Mouse (Mus musculus) heart, embryonic 12.5 days (tissue): ENCODE results near the gene Polr2e. TPM values are rescaled to one million over a fixed set of nuclear protein-coding genes. Genes with fewer than 3 reads are reported as not detected.
"Not testable (repeated sequence)": the region's sequence is repeated elsewhere in the genome, so short reads cannot be mapped to it uniquely, and the experiment has no call there.

ENCODE experiments used
- ATAC-seq: fragments of 200-750 bp; cut with Nextera tagmentation; 2 replicates; pipeline ENCODE4 v1.8.0; 2017; ENCODE audit warnings: moderate TSS enrichment, moderate library complexity; ENCODE audit not compliant: insufficient number of reproducible peaks, low FRiP score
- H3K27ac ChIP-seq: fragments of 300-500 bp; sonication (generic); 2 replicates; pipeline ENCODE4 v1.5.1; 2016; ENCODE audit warnings: mild to moderate bottlenecking, moderate library complexity; ENCODE audit not compliant: poor library complexity, severe bottlenecking
- H3K27me3 ChIP-seq: fragments of 300-500 bp; sonication (generic); replicated peaks from 2 replicates; pipeline ENCODE4 v1.6.1; 2016; ENCODE audit warnings: mild to moderate bottlenecking, moderate library complexity
- H3K36me3 ChIP-seq: fragments of 300-500 bp; sonication (generic); 2 replicates; pipeline ENCODE4 v1.6.1; 2016; ENCODE audit warnings: mild to moderate bottlenecking, moderate library complexity
- H3K4me1 ChIP-seq: fragments of 300-500 bp; sonication (generic); replicated peaks from 2 replicates; pipeline ENCODE4 v1.6.1; 2016; ENCODE audit warnings: mild to moderate bottlenecking
- H3K4me2 ChIP-seq: fragments of 300-500 bp; sonication (generic); 2 replicates; pipeline ENCODE4 v1.6.1; 2016; ENCODE audit warnings: mild to moderate bottlenecking, moderate library complexity
- H3K4me3 ChIP-seq: fragments of 300-500 bp; sonication (generic); 2 replicates; pipeline ENCODE4 v1.5.1; 2016; ENCODE audit warnings: mild to moderate bottlenecking
- H3K9ac ChIP-seq: fragments of 300-500 bp; sonication (generic); 2 replicates; pipeline ENCODE4 v1.6.1; 2016; ENCODE audit warnings: mild to moderate bottlenecking, moderate library complexity
- H3K9me3 ChIP-seq: fragments of 300-500 bp; sonication (generic); replicated peaks from 2 replicates; pipeline ENCODE4 v1.6.1; 2016; ENCODE audit warnings: mild to moderate bottlenecking, moderate library complexity
- WGBS: fragments of 180-500 bp; shearing (Covaris S2); methylation state at CpG from one replicate; pipeline ENCODE4 v1.1.7; 2016; 5-methylcytosine and 5-hydroxymethylcytosine counted together
- polyA plus RNA-seq: library from polyadenylated mRNA; unstranded; fragments of >200 nt; fragmentation: Nextera tagmentation; extraction: Ambion mirVana; gene quantifications from 2 replicates; pipeline ENCODE4 v1.2.1, GENCODE M21; 2016

The Polr2e gene
- polyA plus RNA-seq, 1 experiment from 2014 or later: 132 TPM

DNA sequence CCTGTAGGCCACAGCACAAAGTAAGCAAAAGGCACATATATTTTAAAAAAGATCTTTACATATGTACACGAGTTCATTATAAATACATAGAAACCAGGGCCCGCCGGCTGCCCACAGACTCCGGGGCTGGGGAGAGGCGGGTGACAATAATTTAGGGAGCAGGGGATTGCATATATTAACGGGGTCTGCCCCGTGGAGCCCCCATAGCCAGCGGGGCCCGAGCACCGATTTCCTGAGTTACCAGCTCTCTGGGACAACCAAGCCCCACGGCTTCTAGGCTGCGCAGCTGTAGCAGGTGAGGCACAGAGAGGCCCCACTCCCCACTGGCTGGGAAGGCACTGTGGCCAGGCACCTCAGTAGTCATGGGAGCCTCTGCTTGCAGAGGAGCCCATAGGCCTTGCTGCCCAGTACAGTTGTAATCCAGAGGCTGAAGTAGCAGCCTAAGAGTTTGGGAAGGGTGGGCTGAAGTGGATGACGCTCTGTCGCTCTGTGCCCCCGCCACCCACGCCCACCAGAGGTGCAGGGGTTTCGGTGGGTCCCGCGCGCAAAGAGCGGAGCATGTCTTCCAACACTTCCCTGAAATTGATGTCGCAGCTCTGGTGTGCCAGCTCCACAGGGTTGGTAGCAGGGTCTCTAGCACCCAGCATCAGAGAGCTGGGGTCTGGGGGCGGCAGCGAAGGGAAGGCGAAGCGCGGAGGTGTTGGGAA is 17.5 kb upstream of the Polr2e start:
- ATAC-seq: no peak
- Histone ChIP-seq H3K36me3 (peaks cover 67% of the 10 kb centered on the region), H3K4me3 (no peak overlapping the region), H3K27me3 (no peaks in the 10 kb centered on the region), H3K4me1 (peaks cover 23% of the 10 kb centered on the region), H3K4me2 (no peak overlapping the region), H3K9me3 (no peaks in the 10 kb centered on the region), H3K9ac (no peak overlapping the region), H3K27ac (no peak overlapping the region)
- 90% methylated on average over 27 of the region's 27 CpGs for WGBS

DNA sequence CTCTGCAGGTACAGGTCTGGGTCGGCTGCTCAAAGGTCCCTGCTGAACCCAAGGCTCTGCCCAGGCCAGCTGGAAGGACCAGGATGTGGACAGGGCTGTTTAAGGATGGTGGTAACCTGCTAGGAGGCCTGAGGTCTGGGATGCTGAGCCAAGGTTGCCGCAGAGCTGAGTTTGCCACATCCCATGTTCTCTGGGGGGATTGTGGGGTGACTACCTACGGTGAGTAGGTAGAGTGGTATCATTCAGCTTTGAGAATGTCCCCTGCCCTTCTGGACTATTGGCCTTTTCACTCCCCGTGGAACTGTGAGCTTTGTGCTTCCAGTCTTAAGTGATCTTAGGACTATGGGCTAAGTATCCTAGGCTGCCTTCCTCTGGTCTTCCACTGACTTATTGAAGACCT is 16.9 kb upstream of the Polr2e start:
- Histone ChIP-seq H3K36me3 (peaks cover 62% of the 10 kb centered on the region), H3K4me3 (no peak overlapping the region), H3K4me1 (peaks cover 30% of the 10 kb centered on the region), H3K9ac (no peak overlapping the region), H3K4me2 (no peak overlapping the region), H3K27me3 (no peaks in the 10 kb centered on the region), H3K27ac (no peak overlapping the region), H3K9me3 (no peaks in the 10 kb centered on the region)
- WGBS: 82% methylated on average over 4 of the region's 4 CpGs
- no peak for ATAC-seq

DNA sequence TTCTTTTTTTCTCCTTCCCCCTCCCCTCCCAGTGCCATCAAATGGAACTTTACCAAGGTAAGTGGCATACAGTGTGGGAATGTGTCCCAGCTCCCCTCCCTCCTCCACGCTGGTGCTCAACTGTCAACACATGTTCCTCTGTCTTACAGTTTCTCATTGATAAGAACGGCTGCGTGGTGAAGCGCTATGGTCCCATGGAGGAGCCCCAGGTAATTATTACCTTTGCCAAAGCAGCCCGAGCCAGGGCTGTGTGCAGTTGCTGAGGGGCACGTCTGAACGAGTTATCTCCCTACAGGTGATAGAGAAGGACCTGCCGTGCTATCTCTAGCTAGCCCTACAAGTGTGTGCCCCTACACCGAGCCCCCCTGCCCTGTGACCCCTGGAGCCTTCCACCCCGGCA is 16.3 kb upstream of the Polr2e start:
- ATAC-seq: no peak
- Histone ChIP-seq H3K9me3 (no peaks in the 10 kb centered on the region), H3K27me3 (no peaks in the 10 kb centered on the region), H3K4me1 (peaks cover 34% of the 10 kb centered on the region), H3K36me3 (peaks cover 56% of the 10 kb centered on the region), H3K4me3 (peak overlapping the region; percentile 68), H3K9ac (peak overlapping the region; percentile 86; the same call in 1 of the 2 replicates), H3K27ac (no peak overlapping the region), H3K4me2 (peak overlapping the region; percentile 81; the same call in 1 of the 2 replicates)
- WGBS: 56% methylated on average over 9 of the region's 10 CpGs

DNA sequence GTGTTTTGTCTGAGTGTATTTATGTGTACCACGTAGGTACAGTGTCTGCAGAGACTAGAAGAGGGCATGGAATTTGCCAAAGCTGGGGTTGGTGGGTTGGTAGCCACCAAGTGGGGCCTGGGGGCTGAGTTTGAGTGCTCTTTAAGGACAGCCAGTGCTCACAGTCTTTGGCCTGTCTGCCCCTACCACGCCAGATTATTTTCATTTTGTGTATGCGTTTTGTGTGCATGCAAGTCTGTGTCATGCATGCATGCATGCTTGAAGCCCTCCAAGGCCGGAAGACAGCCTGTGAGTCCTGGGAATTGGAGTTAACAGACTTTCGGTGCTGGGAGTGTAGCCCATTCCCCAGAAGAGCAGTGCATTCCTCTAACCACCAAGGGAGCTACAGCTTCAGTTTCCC is 15.8 kb upstream of the Polr2e start:
- no peak for ATAC-seq
- peaks cover 50% of the 10 kb centered on the region for H3K36me3 ChIP-seq
- peaks cover 38% of the 10 kb centered on the region for H3K4me1 ChIP-seq

DNA sequence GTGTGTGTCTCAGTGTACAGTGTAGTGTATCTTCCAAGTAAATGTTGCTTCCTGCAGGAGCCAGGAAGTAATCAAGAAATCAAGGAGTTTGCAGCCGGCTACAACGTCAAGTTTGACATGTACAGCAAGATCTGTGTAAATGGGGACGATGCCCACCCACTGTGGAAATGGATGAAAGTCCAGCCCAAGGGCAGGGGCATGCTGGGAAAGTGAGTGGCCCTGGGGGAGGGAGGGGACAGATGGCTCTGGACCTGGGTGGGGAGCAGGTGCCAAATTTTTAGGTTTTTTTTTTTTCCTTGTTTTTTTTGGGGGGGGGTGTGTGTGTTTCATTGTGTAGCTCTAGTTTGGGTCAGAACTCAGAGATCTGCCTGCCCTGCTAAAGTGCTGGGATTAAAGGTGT is 15.3 kb upstream of the Polr2e start:
- H3K4me1 ChIP-seq: peaks cover 41% of the 10 kb centered on the region
- H3K4me2 ChIP-seq: peak overlapping the region; percentile 81
- not testable (repeated sequence) for H3K27me3 ChIP-seq, H3K9me3 ChIP-seq, ATAC-seq
- peaks cover 46% of the 10 kb centered on the region for H3K36me3 ChIP-seq
- H3K9ac ChIP-seq: peak overlapping the region; percentile 86
- peak overlapping the region; percentile 97; the same call in 1 of the 2 replicates for H3K27ac ChIP-seq
- H3K4me3 ChIP-seq: peak overlapping the region; percentile 68
- 22% methylated on average over 3 of the region's 3 CpGs for WGBS

More for the DNA sequence above, 15.8 kb upstream of the Polr2e start:
- Histone ChIP-seq H3K9ac (peak overlapping the region; percentile 86), H3K27ac (no peak overlapping the region), H3K4me2 (peak overlapping the region; percentile 81), H3K27me3 (no peaks in the 10 kb centered on the region), H3K4me3 (peak overlapping the region; percentile 68), H3K9me3 (no peaks in the 10 kb centered on the region)
- WGBS: 76% methylated on average over 5 of the region's 5 CpGs

DNA sequence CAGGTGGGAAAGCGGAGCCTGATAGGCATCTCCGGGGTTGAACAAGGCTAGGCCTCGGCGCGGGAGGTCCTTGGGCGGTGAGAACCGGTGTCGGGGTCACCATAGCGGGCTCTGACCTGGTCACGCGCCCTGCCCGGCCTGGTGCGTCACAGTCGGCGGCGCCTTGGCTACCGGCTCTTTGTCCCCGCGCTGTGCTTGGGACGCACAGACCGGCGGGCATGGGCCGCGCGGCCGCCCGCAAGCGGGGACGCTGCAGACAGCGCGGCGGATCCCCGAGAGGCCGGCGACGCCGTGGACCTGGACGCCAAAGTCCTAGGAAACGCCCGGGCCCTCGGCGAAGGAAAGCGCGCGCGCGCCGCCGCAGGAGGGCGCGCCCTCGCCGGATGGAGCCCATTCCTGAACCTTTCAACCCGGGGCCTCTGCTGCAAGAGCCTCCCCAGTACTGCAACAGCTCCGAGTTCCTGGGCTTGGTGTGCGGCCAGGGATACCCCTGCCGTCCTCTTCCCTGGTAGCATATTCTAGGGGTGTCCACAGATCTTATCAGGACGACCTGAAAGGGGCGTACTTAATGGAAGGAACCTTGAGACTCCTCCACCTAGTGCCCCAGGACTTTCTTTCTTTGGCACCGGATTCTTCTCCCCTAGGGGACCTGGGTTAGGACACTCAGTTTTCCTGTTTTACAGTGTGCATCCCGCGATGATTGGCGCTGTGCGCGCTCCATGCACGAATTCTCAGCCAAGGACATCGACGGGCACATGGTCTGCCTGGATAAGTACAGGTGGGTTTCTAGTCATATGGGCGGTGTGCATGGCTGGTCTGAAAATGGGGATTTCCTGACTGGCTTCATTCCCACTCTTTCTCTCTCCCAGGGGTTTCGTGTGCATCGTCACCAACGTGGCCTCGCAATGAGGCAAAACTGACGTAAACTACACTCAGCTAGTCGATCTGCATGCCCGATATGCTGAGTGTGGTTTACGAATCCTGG is 14.5 kb upstream of the Polr2e start:
- Histone ChIP-seq H3K4me1 (peaks cover 41% of the 10 kb centered on the region), H3K4me2 (peak overlapping the region; percentile 81), H3K9ac (peak overlapping the region; percentile 86), H3K36me3 (peaks cover 38% of the 10 kb centered on the region), H3K27ac (peak overlapping the region; percentile 97), H3K9me3 (no peaks in the 10 kb centered on the region), H3K4me3 (peak overlapping the region; percentile 68), H3K27me3 (no peaks in the 10 kb centered on the region)
- WGBS: 1% methylated on average over 77 of the region's 77 CpGs
- peak; percentile 70 for ATAC-seq

DNA sequence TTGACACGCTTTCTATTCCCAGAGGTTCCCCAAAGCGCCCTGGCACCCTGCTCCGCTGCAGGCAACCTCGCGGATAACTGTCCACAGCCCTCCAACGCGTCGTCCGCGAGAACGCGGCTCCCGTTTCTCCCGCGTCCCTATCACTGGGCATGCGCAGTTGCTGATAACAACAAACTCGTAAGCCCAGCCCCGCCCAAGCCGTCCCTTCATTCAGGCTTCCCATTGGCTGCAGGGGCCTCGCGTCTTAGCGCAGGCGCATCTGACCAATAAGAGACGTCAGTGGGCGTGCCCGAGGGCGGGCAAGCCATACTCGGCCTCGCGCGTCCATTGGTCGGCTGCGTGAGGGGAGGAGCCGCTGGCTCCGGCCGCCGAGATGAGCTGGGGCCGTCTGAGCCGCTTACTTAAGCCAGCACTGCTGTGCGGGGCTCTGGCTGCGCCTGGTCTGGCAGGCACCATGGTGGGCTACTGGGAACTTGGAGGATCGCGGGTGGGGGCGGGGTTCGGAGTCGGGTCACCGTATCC is 13.7 kb upstream of the Polr2e start:
- H3K27me3 ChIP-seq: no peaks in the 10 kb centered on the region
- peak; percentile 94 for ATAC-seq
- under 1% methylated on average over 47 of the region's 47 CpGs for WGBS
- H3K9me3 ChIP-seq: no peaks in the 10 kb centered on the region
- H3K36me3 ChIP-seq: peaks cover 30% of the 10 kb centered on the region
- peak overlapping the region; percentile 97 for H3K27ac ChIP-seq
- H3K4me1 ChIP-seq: peaks cover 48% of the 10 kb centered on the region
- peak overlapping the region; percentile 86 for H3K9ac ChIP-seq
- H3K4me3 ChIP-seq: peak overlapping the region; percentile 68
- H3K4me2 ChIP-seq: peak overlapping the region; percentile 81

DNA sequence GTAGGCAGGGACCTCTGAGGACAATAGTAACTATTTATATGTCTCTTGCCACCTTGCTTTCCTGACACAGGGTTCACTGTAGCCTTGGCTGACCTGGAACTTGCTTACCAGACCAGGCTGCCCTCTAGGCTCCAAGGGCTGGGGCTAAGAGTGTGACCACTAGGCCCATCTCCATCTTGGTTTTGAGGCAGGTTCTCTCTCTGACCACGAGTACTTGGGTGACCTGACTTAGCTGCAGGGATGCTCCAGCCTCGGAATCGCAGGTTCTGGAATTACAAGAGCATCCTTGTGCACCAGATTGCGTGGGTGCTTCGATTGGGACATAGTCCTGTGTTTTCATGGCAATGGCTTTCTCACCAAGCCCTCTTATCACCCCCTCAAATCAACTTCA is 12.8 kb upstream of the Polr2e start:
- no peak overlapping the region for H3K4me2 ChIP-seq
- peaks cover 58% of the 10 kb centered on the region for H3K4me1 ChIP-seq
- 84% methylated on average over 5 of the region's 5 CpGs for WGBS
- no peak for ATAC-seq
- peak overlapping the region; percentile 74 for H3K27ac ChIP-seq
- no peaks in the 10 kb centered on the region for H3K27me3 ChIP-seq
- no peaks in the 10 kb centered on the region for H3K9me3 ChIP-seq
- no peak overlapping the region for H3K4me3 ChIP-seq
- H3K36me3 ChIP-seq: peaks cover 20% of the 10 kb centered on the region
- H3K9ac ChIP-seq: peak overlapping the region; percentile 49

DNA sequence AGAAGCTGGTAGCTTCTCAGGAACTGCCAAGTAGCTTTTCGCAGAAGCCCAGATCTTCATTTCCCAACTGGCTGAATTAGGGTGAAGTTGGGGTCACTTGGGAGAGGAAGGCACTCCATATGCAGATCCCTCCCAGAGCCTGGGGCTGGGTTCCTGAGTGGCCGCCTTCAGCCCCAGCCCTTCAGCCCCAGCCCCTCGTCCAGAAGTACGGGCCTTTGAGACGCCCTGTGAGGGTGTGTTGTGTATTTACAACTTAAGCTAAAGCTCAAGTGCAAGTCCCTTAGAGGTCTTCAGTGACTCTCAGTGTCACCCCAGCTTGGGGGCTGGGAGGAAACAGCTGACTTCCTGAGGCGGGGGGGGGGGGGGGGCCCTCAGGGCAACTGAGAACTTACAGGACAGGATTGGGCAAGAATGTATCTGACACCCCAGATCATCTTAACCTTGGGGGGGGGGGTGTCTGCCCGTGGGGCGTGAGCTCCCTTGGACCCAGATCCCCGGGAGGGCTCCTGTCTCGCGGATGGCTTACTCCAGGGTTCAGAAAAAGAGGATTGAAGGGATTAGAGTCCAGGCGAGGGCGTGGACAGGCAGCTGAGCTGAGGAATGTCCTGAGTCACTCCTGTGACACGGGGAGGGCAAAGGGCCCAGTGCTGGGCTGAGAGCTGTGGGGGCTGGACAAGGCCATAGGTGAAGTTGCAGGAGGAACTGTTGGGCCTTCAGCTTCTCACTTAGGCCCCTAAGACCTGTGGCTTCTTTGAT is 12.2 kb upstream of the Polr2e start:
- Histone ChIP-seq H3K9me3 (no peaks in the 10 kb centered on the region), H3K9ac (peak overlapping the region; percentile 49), H3K4me1 (peaks cover 59% of the 10 kb centered on the region), H3K27me3 (no peaks in the 10 kb centered on the region), H3K36me3 (peaks cover 15% of the 10 kb centered on the region), H3K27ac (peak overlapping the region; percentile 74), H3K4me2 (no peak overlapping the region), H3K4me3 (no peak overlapping the region)
- WGBS: 28% methylated on average over 14 of the region's 14 CpGs
- peak; percentile 42 for ATAC-seq

DNA sequence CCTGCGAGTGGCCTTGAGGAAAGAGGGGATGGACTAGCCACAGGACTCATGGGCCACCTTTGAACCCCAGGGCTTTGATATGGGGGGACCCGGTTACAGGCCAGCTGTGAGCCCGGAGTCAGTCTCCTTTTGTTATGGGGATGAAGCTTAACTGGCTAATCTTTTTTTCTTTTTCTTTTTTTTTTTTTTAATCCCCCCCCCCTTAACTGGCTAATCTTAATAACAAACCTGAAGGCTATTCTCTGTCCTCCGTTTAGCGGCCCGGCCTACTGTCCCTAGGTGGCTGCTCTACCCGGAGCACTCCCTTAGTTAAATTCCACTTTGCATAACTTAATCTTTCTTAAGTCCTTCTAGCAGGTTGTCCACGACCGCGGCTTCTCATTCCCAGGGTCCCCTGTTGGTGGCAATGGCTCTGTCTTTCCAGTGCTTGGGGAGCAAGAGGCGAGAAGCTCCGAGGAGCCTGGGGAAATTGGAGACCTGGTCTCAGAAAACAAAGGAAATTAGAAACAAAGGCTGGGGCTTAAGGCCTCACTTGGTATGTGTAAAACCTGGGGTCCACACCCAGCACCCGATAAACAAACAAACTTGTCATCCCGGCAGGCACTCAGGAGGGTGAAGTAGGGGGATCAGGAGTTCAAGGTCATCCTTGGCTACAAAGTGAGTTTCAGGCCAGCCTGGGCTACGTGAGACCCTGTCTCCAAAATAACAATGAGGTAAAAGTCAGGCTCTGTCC is 11.5 kb upstream of the Polr2e start:
- ATAC-seq: no peak
- WGBS: 36% methylated on average over 15 of the region's 15 CpGs
- H3K27ac ChIP-seq: peak overlapping the region; percentile 74
- 0 out of 2 replicates have a peak overlapping the region, but pooled peaks have one; percentile 49 for H3K9ac ChIP-seq
- no peak overlapping the region for H3K4me2 ChIP-seq
- H3K36me3 ChIP-seq: peaks cover 9% of the 10 kb centered on the region
- H3K4me3 ChIP-seq: no peak overlapping the region
- no peaks in the 10 kb centered on the region for H3K27me3 ChIP-seq
- H3K9me3 ChIP-seq: no peaks in the 10 kb centered on the region
- H3K4me1 ChIP-seq: peaks cover 59% of the 10 kb centered on the region
